Mouse (Mus musculus) ES-E14 (cell line): ENCODE measurements around the gene Gm20683.

Experiments
- CHD2 ChIP-seq: IDR thresholded peaks from 2 replicates; pipeline ENCODE4 v1.6.1; 2014; ENCODE audit warnings: mild to moderate bottlenecking, low read depth, low read length, inconsistent platforms
- ZNF384 ChIP-seq: IDR thresholded peaks from 2 replicates; pipeline ENCODE4 v1.6.1; 2012; ENCODE audit warnings: low read depth, low read length, inconsistent platforms

- TF ChIP-seq ZNF384, result no peak
- no peak for TF ChIP-seq CHD2
Measured at GRCm38 (mm10) chr17:25877741-25878610, 36.4 kb upstream of the Gm20683 start.
